Comparison of ENCODE assay signal across 1 mouse cellular context in the genomic region with DNA sequence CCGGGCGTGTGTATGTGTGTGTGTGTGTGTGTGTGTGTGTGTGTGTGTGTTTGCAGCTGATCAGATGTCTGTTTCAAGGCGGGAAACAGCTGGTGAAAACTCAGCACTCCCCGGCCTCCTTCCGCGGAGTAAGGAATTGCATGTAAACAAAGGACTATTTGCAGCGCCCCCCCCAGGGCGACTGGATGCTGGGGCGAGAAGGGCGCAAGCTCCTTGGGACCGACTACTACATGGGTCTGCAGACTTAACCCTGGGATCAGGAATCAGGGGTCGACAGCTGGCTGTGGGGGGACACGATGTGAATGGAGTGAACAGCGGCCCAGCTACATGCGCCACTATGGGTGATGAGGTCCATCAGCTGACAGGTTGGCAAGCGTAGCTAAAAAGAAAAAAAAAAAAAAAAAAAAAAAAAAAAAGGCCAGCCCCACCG.
TF ChIP-seq lines count a peak whose summit lies in the region.

Tfap4 (minus strand) TSS at position 140 of the 430 bp plus-strand sequence.

TF ChIP-seq in MEL, 35 proteins besides CTCF, POLR2A, EP300 and RAD21 (continued from another document):
- TF ChIP-seq MAFK (IDR thresholded peaks at IDR 0.05; ENCODE audit: borderline replicate concordance, low read depth, low read length) (no peak; the same call in 1 of the 2 replicates), POLR2AphosphoS2 (IDR thresholded peaks at IDR 0.05; ENCODE audit: low read length) (no peak), JUND (IDR thresholded peaks at IDR 0.05; ENCODE audit: low read depth, low read length) (no peak), POLR2AphosphoS5 (IDR thresholded peaks at IDR 0.05; ENCODE audit: borderline replicate concordance, low read depth, low read length) (no peak)
